Mouse (Mus musculus) MN1 (cell line): ENCODE results near the gene Slc9b1.

Source experiments
- DNase-seq: peaks from one replicate; pipeline ENCODE4 v3.0.0-alpha.2; 2016; ENCODE audit warnings: low spot score

The Slc9b1 gene

DNA sequence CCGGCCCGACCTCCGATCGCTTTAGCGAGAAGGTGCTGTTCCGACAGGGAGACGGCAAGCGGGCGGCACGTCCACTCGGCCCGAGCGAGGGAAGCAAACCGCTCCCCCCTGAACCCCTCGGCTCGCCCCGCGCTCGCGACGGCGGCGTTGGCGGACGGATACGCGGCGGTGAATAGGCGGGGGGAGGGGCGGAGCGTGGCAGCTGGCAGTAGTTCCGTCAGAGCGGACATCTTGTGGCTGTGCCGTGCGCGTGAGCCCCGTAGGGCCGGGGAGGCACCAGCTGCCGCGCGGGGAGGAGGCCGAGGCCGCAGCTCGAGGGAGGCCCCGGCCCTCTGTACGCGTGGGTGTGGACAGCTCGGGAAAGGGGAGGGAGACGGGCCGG is 90.7 kb downstream of the Slc9b1 start:
- peak; percentile 91 for DNase-seq

DNA sequence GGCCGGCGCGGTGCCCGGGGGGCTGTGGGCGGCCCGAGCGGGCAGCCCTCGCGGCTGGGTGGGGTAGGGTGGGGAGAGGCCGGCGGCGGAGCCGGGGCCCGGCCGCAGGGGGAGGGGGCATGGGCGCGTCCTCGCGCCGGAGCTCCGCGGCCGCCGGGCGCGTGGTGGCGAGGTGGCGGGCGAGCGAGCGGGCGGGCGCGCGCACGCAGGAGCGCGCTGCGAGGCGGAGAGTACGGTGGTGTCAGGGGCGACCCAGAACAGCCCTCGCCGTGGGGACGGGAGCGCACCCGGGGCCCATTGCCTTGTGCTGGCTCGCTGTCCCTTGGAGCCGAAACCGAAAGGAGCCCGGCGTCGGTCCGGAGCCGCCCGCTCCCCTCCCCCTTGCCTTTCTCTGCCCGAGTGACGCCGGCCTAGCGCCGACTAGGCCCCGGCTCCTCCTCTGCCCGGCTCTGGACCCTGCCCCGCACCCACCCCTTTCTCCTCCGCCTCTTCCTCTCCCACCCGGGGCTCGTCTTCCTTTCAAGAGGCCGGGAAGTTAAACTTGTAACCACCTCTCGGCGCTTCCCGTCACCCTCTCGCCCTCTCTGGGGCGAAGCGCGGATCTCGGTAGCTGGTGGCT is 91.2 kb downstream of the Slc9b1 start:
- DNase-seq = peak; percentile 74

DNA sequence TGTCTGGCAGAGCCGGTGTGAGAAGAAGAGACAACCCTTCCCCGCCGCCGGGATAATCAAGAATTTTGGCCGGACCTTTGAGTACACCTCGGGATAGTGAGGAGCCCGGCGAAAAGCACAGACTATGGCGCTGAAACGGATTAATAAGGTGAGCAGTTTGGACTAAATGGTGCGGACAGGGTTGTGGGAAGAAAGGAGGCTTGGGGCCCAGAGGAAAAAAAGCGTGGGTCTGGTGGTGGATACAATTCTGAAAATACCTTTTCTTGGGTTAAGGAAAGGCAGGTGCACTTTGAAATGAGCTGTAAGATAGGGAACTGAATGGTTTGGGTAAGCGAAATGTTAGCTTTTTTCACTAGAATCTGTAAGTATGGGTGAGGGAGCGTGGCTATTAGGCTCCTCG is 91.8 kb downstream of the Slc9b1 start:
- DNase-seq = no peak

DNA sequence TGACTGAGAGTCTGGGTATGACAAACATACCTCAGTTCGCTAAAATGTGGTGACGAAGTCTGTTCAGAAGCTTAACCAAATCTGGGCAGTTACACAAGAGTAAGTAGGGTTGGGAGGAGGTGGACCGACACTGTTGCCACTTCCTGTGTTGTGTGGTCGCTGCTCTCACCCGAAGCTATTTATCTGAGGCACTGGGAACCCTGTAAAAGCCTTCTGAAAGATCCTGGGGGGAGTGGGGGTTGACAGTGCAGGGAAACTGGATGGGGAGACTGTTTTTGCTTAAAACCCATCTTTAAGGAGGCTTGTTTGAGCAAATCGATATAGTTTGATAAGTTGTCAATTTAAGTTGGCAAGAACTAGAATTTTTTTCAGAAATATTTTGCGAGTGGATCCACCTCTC is 92.4 kb downstream of the Slc9b1 start:
- peak; percentile 25 for DNase-seq

DNA sequence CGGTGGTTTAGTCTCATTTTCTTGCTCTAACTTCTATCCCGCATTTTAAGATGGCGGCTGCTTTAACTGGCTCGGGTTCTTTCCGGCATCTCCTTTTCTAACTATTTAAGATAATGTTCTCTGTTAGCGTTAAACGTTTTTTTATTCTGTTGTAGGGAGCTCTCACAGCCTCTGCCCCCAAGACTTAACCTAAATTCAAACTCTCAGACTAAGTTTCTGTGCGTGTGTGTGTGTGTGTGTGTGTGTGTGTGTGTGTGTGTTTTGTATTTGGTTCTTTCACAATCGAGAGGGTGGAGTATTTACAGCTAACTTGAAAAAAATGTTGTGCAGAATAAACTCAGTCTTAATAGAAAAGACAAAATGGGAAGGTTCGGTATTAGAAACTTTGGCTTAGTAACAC is 92.8 kb downstream of the Slc9b1 start:
- DNase-seq = peak; percentile 16

DNA sequence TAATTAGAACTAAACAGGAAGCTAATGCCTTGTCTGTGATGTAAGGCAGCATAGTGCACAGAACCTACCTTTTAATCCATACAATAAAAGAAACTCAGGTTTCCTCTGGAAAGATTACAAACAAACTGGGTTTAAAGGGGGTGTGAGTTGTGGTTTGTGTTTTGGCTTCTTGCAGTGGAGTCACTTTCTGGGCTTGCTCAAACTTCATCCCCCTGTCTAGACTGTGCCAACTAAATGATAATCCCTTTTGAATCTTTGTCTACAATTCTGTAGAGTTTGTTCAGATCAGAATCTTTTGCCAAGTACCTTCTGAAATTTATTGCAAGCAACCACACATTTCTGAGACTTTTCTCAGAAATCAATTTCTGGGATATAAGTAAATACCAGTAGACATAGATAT is 97.1 kb downstream of the Slc9b1 start:
- DNase-seq = no peak
